Mouse (Mus musculus) liver, embryonic 14.5 days (tissue): ENCODE data around the gene Tenm2. TPM values are rescaled to one million over a fixed set of nuclear protein-coding genes. Genes with fewer than 3 reads are reported as not detected.

Experiments
- ATAC-seq: fragments of 200-750 bp; cut with Nextera tagmentation; 2 replicates; pipeline ENCODE4 v1.8.0; 2017; ENCODE audit warnings: moderate number of reproducible peaks, mild to moderate bottlenecking, moderate library complexity; ENCODE audit not compliant: insufficient read depth
- DNase-seq, 3 experiments: peaks; one replicate each; pipeline ENCODE4 v3.0.0-alpha.2; 2012 to 2013; ENCODE audit warnings: low read depth in 3 of 3, low spot score in 3 of 3
- H3K27ac ChIP-seq: fragments of 300-500 bp; sonication (generic); 2 replicates; pipeline ENCODE4 v1.5.1; 2014; ENCODE audit warnings: moderate library complexity, mild to moderate bottlenecking, control low read depth, inconsistent platforms
- H3K27me3 ChIP-seq: fragments of 300-500 bp; sonication (generic); 2 replicates; pipeline ENCODE4 v1.6.1; 2014; ENCODE audit warnings: mild to moderate bottlenecking, low read length, moderate library complexity; ENCODE audit not compliant: control insufficient read depth, insufficient read depth
- H3K36me3 ChIP-seq: fragments of 300-500 bp; sonication (generic); replicated peaks from 2 replicates; pipeline ENCODE4 v1.6.1; 2014; ENCODE audit warnings: low read depth; ENCODE audit not compliant: control insufficient read depth, insufficient read depth
- H3K4me1 ChIP-seq, 2 experiments: fragments of 200-500 bp in 1 of 2; fragments of 300-500 bp in 1 of 2; sonication (generic) in 1 of 2; replicated peaks; 2 replicates each; pipeline ENCODE4 v1.6.1; 2012 to 2014; ENCODE audit warnings: antibody characterized with exemption in 1 of 2, inconsistent platforms in 1 of 2, low read length in 1 of 2; ENCODE audit not compliant: control insufficient read depth in 2 of 2, insufficient read depth in 2 of 2
- H3K4me2 ChIP-seq: fragments of 300-500 bp; sonication (generic); 2 replicates; pipeline ENCODE4 v1.6.1; 2014; ENCODE audit warnings: low read depth, mild to moderate bottlenecking, control low read depth, moderate library complexity
- H3K4me3 ChIP-seq, 2 experiments: fragments of 200-500 bp in 1 of 2; fragments of 300-500 bp in 1 of 2; sonication (generic) in 1 of 2; 2 replicates each; pipeline ENCODE4 v1.5.1; 2012 to 2014; ENCODE audit warnings: low read depth in 2 of 2, low read length in 2 of 2, mild to moderate bottlenecking in 2 of 2, control low read depth in 1 of 2, inconsistent platforms in 1 of 2, moderate library complexity in 1 of 2; ENCODE audit not compliant: insufficient read depth in 1 of 2
- H3K9ac ChIP-seq: fragments of 300-500 bp; sonication (generic); replicated peaks from 2 replicates; pipeline ENCODE4 v1.6.1; 2014; ENCODE audit warnings: mild to moderate bottlenecking, control low read depth, moderate library complexity
- H3K9me3 ChIP-seq: fragments of 300-500 bp; sonication (generic); 2 replicates; pipeline ENCODE4 v1.6.1; 2016; ENCODE audit warnings: low read length, mixed read lengths; ENCODE audit not compliant: control insufficient read depth
- CTCF ChIP-seq: IDR thresholded peaks from 2 replicates; pipeline ENCODE4 v1.5.1; 2016; ENCODE audit warnings: antibody characterized with exemption, low read depth, control low read depth
- EP300 ChIP-seq: IDR thresholded peaks from 2 replicates; pipeline ENCODE4 v1.6.1; 2016; ENCODE audit warnings: antibody characterized with exemption, low read depth
- WGBS: fragments of 180-500 bp; shearing (Covaris S2); extraction: QIAGEN DNeasy Blood & Tissue Kit; methylation state at CpG from one replicate; pipeline ENCODE4 v1.1.7; 2014; ENCODE audit not compliant: insufficient replicate concordance; 5-methylcytosine and 5-hydroxymethylcytosine counted together
- polyA plus RNA-seq, 2 experiments: library from polyadenylated mRNA; depleted of rRNA in 1 of 2; stranded (reverse) in 1 of 2; unstranded in 1 of 2; fragments of >200 nt; fragmentation: Nextera tagmentation in 1 of 2; extraction: Ambion mirVana in 1 of 2; gene quantifications; 2 replicates each; pipeline versions ENCODE4 v1.2.1 to v1.2.3; 2012 to 2014

The Tenm2 gene
- polyA plus RNA-seq, 2 experiments = 0.06 TPM; not detected in 1

DNA sequence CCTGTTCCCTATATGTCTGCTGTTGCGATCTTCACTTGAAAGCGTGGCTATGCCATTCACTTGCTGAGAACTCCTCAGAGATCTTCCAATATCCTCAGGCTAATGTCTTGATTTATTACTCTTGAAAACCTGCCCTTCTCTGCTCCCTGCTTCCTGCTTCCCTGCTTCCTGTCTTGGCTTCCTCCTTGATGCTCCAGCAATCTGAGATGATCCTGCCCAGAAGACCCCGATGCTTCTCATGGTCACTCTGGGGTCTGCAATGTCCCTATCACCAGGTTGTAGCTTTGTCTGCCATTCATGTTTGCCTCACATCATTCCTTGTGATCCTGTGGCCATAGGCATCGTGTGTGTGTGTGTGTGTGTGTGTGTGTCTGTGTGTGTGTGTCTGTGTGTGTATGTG, 697.6 kb downstream of the Tenm2 start:
- no peak overlapping the region for H3K4me3 ChIP-seq
- H3K4me2 ChIP-seq = no peak overlapping the region
- no peak for TF ChIP-seq EP300
- TF ChIP-seq CTCF = no peak
- H3K9ac ChIP-seq = no peak overlapping the region
- no peaks in the 10 kb centered on the region for H3K9me3 ChIP-seq
- H3K36me3 ChIP-seq = no peaks in the 10 kb centered on the region
- no peaks in the 10 kb centered on the region for H3K27me3 ChIP-seq
- ATAC-seq (no peak), DNase-seq (no peak)
- H3K4me1 ChIP-seq = no peaks in the 10 kb centered on the region
- no peak overlapping the region for H3K27ac ChIP-seq
- WGBS = 58% methylated on average over 4 of the region's 4 CpGs

DNA sequence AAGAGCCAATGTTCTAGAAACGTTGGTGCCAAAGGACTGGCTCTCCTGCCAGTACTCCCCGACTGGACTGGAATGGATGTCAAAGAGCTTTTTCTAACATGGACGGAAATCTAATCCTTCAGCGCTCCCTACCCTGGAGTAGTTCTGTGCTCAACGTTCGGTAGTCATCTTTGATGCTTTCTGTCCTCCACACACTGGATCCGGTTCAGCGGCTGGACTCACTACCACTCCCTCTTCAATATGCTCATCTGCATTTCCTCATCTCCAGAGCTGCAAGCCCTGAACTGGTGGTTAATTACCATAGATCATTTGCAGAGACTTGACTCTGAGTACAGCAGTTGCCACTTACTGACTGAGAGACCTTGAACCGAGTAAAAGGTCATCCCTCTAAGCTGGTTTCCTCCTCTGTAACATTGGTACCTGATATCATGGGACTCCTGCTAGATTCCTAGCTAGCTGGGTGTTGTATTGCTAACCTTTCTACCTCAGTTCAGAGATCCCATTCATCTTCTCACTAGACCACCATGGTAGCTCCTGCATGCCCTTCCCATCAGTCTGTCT, 698.1 kb downstream of the Tenm2 start:
- no peak for TF ChIP-seq EP300
- no peak for TF ChIP-seq CTCF
- Histone ChIP-seq H3K9me3 (no peaks in the 10 kb centered on the region), H3K9ac (no peak overlapping the region), H3K27me3 (no peaks in the 10 kb centered on the region), H3K4me2 (no peak overlapping the region), H3K4me1 (no peaks in the 10 kb centered on the region), H3K4me3 (no peak overlapping the region), H3K27ac (no peak overlapping the region), H3K36me3 (no peaks in the 10 kb centered on the region)
- ATAC-seq (no peak), DNase-seq (no peak)
- WGBS = 75% methylated on average over 9 of the region's 9 CpGs

GRCm38 (mm10) chr11:36535591-36535990, 700.2 kb downstream of the Tenm2 start:
- DNase-seq (no peak), ATAC-seq (no peak)
- H3K4me2 ChIP-seq = no peak overlapping the region
- H3K9me3 ChIP-seq = no peaks in the 10 kb centered on the region
- no peaks in the 10 kb centered on the region for H3K27me3 ChIP-seq
- no peaks in the 10 kb centered on the region for H3K36me3 ChIP-seq
- no peak overlapping the region for H3K27ac ChIP-seq
- no peak for TF ChIP-seq CTCF
- no peak for TF ChIP-seq EP300
- 64% methylated on average over 3 of the region's 3 CpGs for WGBS
- H3K4me3 ChIP-seq = no peak overlapping the region
- H3K9ac ChIP-seq = no peak overlapping the region
- H3K4me1 ChIP-seq = no peaks in the 10 kb centered on the region

GRCm38 (mm10) chr11:36531614-36532013, 704.1 kb downstream of the Tenm2 start:
- Histone ChIP-seq H3K36me3 (no peaks in the 10 kb centered on the region), H3K9me3 (no peaks in the 10 kb centered on the region), H3K4me1 (no peaks in the 10 kb centered on the region), H3K27ac (no peak overlapping the region), H3K4me3 (no peak overlapping the region), H3K4me2 (no peak overlapping the region), H3K27me3 (no peaks in the 10 kb centered on the region), H3K9ac (no peak overlapping the region)
- no peak for TF ChIP-seq EP300
- TF ChIP-seq CTCF = no peak
- DNase-seq = no peak
- ATAC-seq = no peak
- WGBS = 41% methylated on average over 4 of the region's 4 CpGs

DNA sequence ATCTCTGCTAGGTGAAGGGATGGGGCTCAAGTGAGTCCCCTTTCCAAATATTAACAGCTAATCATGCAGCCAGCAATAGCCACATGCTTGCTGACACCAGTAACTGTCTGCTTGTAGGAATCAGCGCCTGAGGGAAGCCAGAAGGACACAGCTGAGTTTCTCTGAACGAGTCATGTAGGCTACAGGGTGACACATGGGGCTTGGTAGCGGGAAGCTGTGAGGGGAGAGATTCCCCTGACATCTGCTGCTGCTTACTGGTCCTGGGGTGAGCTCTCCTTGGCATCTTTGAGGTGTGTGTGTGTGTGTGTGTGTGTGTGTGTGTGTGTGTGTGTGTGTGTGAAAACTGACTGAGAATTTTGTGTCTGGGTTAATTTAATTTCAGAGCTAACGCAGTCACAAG, 708.3 kb downstream of the Tenm2 start:
- no peak for TF ChIP-seq CTCF
- no peak for TF ChIP-seq EP300
- DNase-seq (no peak), ATAC-seq (no peak)
- WGBS = 47% methylated on average over 4 of the region's 4 CpGs
- H3K4me2 ChIP-seq = no peak overlapping the region
- H3K9ac ChIP-seq = no peak overlapping the region
- no peak overlapping the region for H3K4me3 ChIP-seq
- H3K36me3 ChIP-seq = no peaks in the 10 kb centered on the region
- H3K27me3 ChIP-seq = no peaks in the 10 kb centered on the region
- H3K4me1 ChIP-seq = no peaks in the 10 kb centered on the region
- H3K27ac ChIP-seq = no peak overlapping the region
- H3K9me3 ChIP-seq = no peaks in the 10 kb centered on the region
